Mouse (Mus musculus): ENCODE measurements at regions not wholly inside any gene's neighbourhood (a gene's known extent, or its start where the extent isn't known, plus 50 kb on each side); places are given as distances from the start of the nearest gene placed in this dataset.

GRCm38 (mm10) chr4:7112159-7112558 is 1126.7 kb downstream of the Car8 start:
- DNase-seq (ENCODE audit: low read depth), result no peak

GRCm38 (mm10) chr4:7092957-7093356 is 1145.9 kb downstream of the Car8 start:
- no peak for DNase-seq (ENCODE audit: low read depth)

GRCm38 (mm10) chr4:7091201-7091814 is 1147.5 kb downstream of the Car8 start:
- DNase-seq (ENCODE audit: low read depth), result no peak

Measured in fibroblast of lung, adult 2 months (primary cell).